Mouse (Mus musculus): ENCODE measurements around the gene Kirrel. TPM values are rescaled to one million over a fixed set of nuclear protein-coding genes. Genes with fewer than 3 reads are reported as not detected.
A peak's percentile ranks its signal among the peaks of the same experiment; 100 is the strongest.

Kirrel gene
- polyA plus RNA-seq, 1 experiment from 2014 or later, result 4.9 TPM

- Histone ChIP-seq H3K4me2 (ENCODE audit: low read depth, low read length) (no peak overlapping the region), H3K9me3 (ENCODE audit: control insufficient read depth, low read length) (no peaks in the 10 kb centered on the region), H3K27ac (ENCODE audit: low read depth, low read length) (peak overlapping the region; percentile 64), H3K27me3 (ENCODE audit: control insufficient read depth, insufficient read depth, low read length) (no peaks in the 10 kb centered on the region), H3K4me3 (ENCODE audit: low read depth, low read length) (no peak overlapping the region), H3K36me3 (ENCODE audit: control insufficient read depth, insufficient read depth, low read length) (no peaks in the 10 kb centered on the region), H3K9ac (replicated peaks; ENCODE audit: low read depth, low read length) (no peak overlapping the region), H3K4me1 (ENCODE audit: control insufficient read depth, insufficient read depth, low read length) (peaks cover 64% of the 10 kb centered on the region)
- 90% methylated on average over 5 of the region's 5 CpGs for WGBS
- ATAC-seq (ENCODE audit: low read depth), result 0 out of 2 replicates have a peak, but pooled peaks have one; percentile 3
Observed at GRCm38 (mm10) chr3:87161601-87162000, 12.9 kb downstream of the Kirrel start.

GRCm38 (mm10) chr3:87160819-87161509, 13.6 kb downstream of the Kirrel start:
- Histone ChIP-seq H3K9ac (replicated peaks; ENCODE audit: low read depth, low read length) (no peak overlapping the region), H3K4me1 (ENCODE audit: control insufficient read depth, insufficient read depth, low read length) (peaks cover 63% of the 10 kb centered on the region)

GRCm38 (mm10) chr3:87159190-87159589, 15.4 kb downstream of the Kirrel start:
- Histone ChIP-seq H3K36me3 (ENCODE audit: control insufficient read depth, insufficient read depth, low read length) (no peaks in the 10 kb centered on the region), H3K4me3 (ENCODE audit: low read depth, low read length) (no peak overlapping the region), H3K27ac (ENCODE audit: low read depth, low read length) (no peak overlapping the region), H3K27me3 (ENCODE audit: control insufficient read depth, insufficient read depth, low read length) (no peaks in the 10 kb centered on the region), H3K9ac (replicated peaks; ENCODE audit: low read depth, low read length) (no peak overlapping the region), H3K9me3 (ENCODE audit: control insufficient read depth, low read length) (no peaks in the 10 kb centered on the region), H3K4me1 (ENCODE audit: control insufficient read depth, insufficient read depth, low read length) (peaks cover 61% of the 10 kb centered on the region), H3K4me2 (ENCODE audit: low read depth, low read length) (no peak overlapping the region)
- no peak for ATAC-seq (ENCODE audit: low read depth)
- WGBS, result 63% methylated on average over 7 of the region's 7 CpGs

More at GRCm38 (mm10) chr3:87160819-87161509, 13.6 kb downstream of the Kirrel start:
- Histone ChIP-seq H3K4me3 (ENCODE audit: low read depth, low read length) (no peak overlapping the region), H3K9me3 (ENCODE audit: control insufficient read depth, low read length) (no peaks in the 10 kb centered on the region), H3K4me2 (ENCODE audit: low read depth, low read length) (no peak overlapping the region), H3K27ac (ENCODE audit: low read depth, low read length) (peak overlapping the region; percentile 64), H3K27me3 (ENCODE audit: control insufficient read depth, insufficient read depth, low read length) (no peaks in the 10 kb centered on the region), H3K36me3 (ENCODE audit: control insufficient read depth, insufficient read depth, low read length) (no peaks in the 10 kb centered on the region)
- WGBS, result 18% methylated on average over 6 of the region's 6 CpGs
- peak; percentile 74 for ATAC-seq (ENCODE audit: low read depth)

GRCm38 (mm10) chr3:87157767-87158291, 16.7 kb downstream of the Kirrel start:
- Histone ChIP-seq H3K27ac (ENCODE audit: low read depth, low read length) (peak overlapping the region; percentile 55; the same call in 1 of the 2 replicates), H3K4me3 (ENCODE audit: low read depth, low read length) (no peak overlapping the region), H3K9me3 (ENCODE audit: control insufficient read depth, low read length) (no peaks in the 10 kb centered on the region), H3K9ac (replicated peaks; ENCODE audit: low read depth, low read length) (0 out of 2 replicates have a peak overlapping the region, but pooled peaks have one; percentile 16), H3K36me3 (ENCODE audit: control insufficient read depth, insufficient read depth, low read length) (no peaks in the 10 kb centered on the region), H3K4me2 (ENCODE audit: low read depth, low read length) (no peak overlapping the region), H3K27me3 (ENCODE audit: control insufficient read depth, insufficient read depth, low read length) (no peaks in the 10 kb centered on the region), H3K4me1 (ENCODE audit: control insufficient read depth, insufficient read depth, low read length) (peaks cover 60% of the 10 kb centered on the region)
- WGBS, result 27% methylated on average over 12 of the region's 12 CpGs
- no peak for ATAC-seq (ENCODE audit: low read depth)

GRCm38 (mm10) chr3:87157297-87157696, 17.2 kb downstream of the Kirrel start:
- 84% methylated on average over 6 of the region's 6 CpGs for WGBS
- H3K9ac ChIP-seq (replicated peaks; ENCODE audit: low read depth, low read length), result no peak overlapping the region
- no peaks in the 10 kb centered on the region for H3K27me3 ChIP-seq (ENCODE audit: control insufficient read depth, insufficient read depth, low read length)
- H3K27ac ChIP-seq (ENCODE audit: low read depth, low read length), result no peak overlapping the region
- H3K4me1 ChIP-seq (ENCODE audit: control insufficient read depth, insufficient read depth, low read length), result peaks cover 59% of the 10 kb centered on the region
- H3K4me2 ChIP-seq (ENCODE audit: low read depth, low read length), result no peak overlapping the region
- H3K9me3 ChIP-seq (ENCODE audit: control insufficient read depth, low read length), result no peaks in the 10 kb centered on the region
- ATAC-seq (ENCODE audit: low read depth), result no peak
- no peak overlapping the region for H3K4me3 ChIP-seq (ENCODE audit: low read depth, low read length)
- no peaks in the 10 kb centered on the region for H3K36me3 ChIP-seq (ENCODE audit: control insufficient read depth, insufficient read depth, low read length)

GRCm38 (mm10) chr3:87154398-87155287, 19.9 kb downstream of the Kirrel start:
- Histone ChIP-seq H3K4me1 (ENCODE audit: control insufficient read depth, insufficient read depth, low read length) (peaks cover 67% of the 10 kb centered on the region), H3K4me2 (ENCODE audit: low read depth, low read length) (no peak overlapping the region), H3K27me3 (ENCODE audit: control insufficient read depth, insufficient read depth, low read length) (no peaks in the 10 kb centered on the region), H3K4me3 (ENCODE audit: low read depth, low read length) (no peak overlapping the region), H3K9ac (replicated peaks; ENCODE audit: low read depth, low read length) (no peak overlapping the region), H3K9me3 (ENCODE audit: control insufficient read depth, low read length) (no peaks in the 10 kb centered on the region), H3K36me3 (ENCODE audit: control insufficient read depth, insufficient read depth, low read length) (no peaks in the 10 kb centered on the region), H3K27ac (ENCODE audit: low read depth, low read length) (0 out of 2 replicates have a peak overlapping the region, but pooled peaks have one; percentile 49)
- whole genome bisulfite sequencing, result 33% methylated on average over 15 of the region's 15 CpGs
- no peak for ATAC-seq (ENCODE audit: low read depth)

GRCm38 (mm10) chr3:87153038-87153437, 21.5 kb downstream of the Kirrel start:
- ATAC-seq (ENCODE audit: low read depth), result no peak
- H3K4me2 ChIP-seq (ENCODE audit: low read depth, low read length), result no peak overlapping the region
- WGBS, result 29% methylated on average over 2 of the region's 2 CpGs
- no peaks in the 10 kb centered on the region for H3K27me3 ChIP-seq (ENCODE audit: control insufficient read depth, insufficient read depth, low read length)
- H3K9ac ChIP-seq (replicated peaks; ENCODE audit: low read depth, low read length), result no peak overlapping the region
- no peak overlapping the region for H3K4me3 ChIP-seq (ENCODE audit: low read depth, low read length)
- H3K27ac ChIP-seq (ENCODE audit: low read depth, low read length), result no peak overlapping the region; the same call in 1 of the 2 replicates
- no peaks in the 10 kb centered on the region for H3K36me3 ChIP-seq (ENCODE audit: control insufficient read depth, insufficient read depth, low read length)
- no peaks in the 10 kb centered on the region for H3K9me3 ChIP-seq (ENCODE audit: control insufficient read depth, low read length)
- H3K4me1 ChIP-seq (ENCODE audit: control insufficient read depth, insufficient read depth, low read length), result peaks cover 53% of the 10 kb centered on the region

GRCm38 (mm10) chr3:87152111-87152738, 22.3 kb downstream of the Kirrel start:
- Histone ChIP-seq H3K9ac (replicated peaks; ENCODE audit: low read depth, low read length) (no peak overlapping the region), H3K36me3 (ENCODE audit: control insufficient read depth, insufficient read depth, low read length) (no peaks in the 10 kb centered on the region), H3K27me3 (ENCODE audit: control insufficient read depth, insufficient read depth, low read length) (no peaks in the 10 kb centered on the region), H3K27ac (ENCODE audit: low read depth, low read length) (peak overlapping the region; percentile 75), H3K4me1 (ENCODE audit: control insufficient read depth, insufficient read depth, low read length) (peaks cover 46% of the 10 kb centered on the region), H3K4me3 (ENCODE audit: low read depth, low read length) (no peak overlapping the region), H3K4me2 (ENCODE audit: low read depth, low read length) (no peak overlapping the region), H3K9me3 (ENCODE audit: control insufficient read depth, low read length) (no peaks in the 10 kb centered on the region)
- whole genome bisulfite sequencing, result 86% methylated on average over 4 of the region's 4 CpGs
- no peak for ATAC-seq (ENCODE audit: low read depth)

Data from neural tube, embryonic 14.5 days (tissue).